Mouse (Mus musculus) layer of hippocampus, adult 8-10 months (tissue): ENCODE measurements at regions not wholly inside any gene's neighbourhood (a gene's known extent, or its start where the extent isn't known, plus 50 kb on each side); places are given as distances from the start of the nearest gene placed in this dataset.
"Not testable (repeated sequence)": the region's sequence is repeated elsewhere in the genome, so short reads cannot be mapped to it uniquely, and the experiment has no call there.

Experiments
- DNase-seq, 2 experiments: peaks; one replicate each; pipeline ENCODE4 v3.0.0; 2022; ENCODE audit warnings: low spot score in 2 of 2

DNA sequence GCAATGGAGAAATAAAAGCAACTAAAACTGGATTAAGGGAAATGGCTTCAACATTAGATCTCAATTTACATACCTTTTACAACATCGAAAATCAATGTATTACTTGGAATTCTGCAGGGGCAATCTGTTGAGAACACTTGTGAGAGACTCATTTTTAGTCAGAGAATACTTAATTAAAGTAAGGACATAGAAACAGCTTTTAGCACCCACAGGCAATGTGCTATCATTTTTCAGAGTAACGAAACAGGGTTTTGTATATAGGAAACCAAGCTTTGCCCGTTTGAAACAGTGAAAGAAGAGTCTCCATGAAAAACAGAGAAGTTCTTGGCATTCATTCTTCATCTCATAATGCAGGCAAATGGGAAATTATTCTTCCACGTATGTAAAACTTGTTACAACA, 196.4 kb downstream of the Tdrd3 start:
- no peak for DNase-seq

DNA sequence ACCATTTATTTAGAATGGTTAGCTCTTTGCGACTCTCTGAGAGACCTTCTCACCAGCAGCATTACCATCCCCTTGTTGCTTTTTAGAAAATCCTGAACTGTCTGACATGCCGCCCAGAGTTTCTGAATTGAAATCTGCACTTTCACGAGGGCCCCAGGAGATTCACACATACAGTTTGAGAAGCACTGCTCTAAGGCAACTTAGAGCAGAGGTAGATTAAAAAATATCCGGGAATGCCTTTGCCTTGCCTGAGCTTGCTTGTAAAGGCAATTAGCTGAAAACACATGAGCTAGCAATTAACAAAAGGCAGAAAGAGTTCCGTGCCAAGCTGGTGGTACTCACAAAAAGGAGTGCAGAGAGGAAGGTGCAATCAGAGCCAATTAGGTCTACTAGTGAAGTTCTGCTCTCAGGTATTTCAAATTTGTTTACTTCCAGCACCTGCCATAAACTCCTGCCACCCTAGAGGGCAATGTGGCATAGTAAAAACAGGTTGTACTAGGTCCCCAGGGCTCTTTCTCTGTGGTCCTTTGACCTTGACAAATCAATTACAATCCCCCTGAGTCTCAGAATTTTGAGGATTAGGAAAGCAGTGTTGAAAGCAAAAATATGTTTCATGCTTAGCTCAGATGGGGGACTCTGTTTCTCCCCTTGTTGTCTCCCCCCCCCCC, 203.1 kb downstream of the Tdrd3 start:
- DNase-seq, result no peak

DNA sequence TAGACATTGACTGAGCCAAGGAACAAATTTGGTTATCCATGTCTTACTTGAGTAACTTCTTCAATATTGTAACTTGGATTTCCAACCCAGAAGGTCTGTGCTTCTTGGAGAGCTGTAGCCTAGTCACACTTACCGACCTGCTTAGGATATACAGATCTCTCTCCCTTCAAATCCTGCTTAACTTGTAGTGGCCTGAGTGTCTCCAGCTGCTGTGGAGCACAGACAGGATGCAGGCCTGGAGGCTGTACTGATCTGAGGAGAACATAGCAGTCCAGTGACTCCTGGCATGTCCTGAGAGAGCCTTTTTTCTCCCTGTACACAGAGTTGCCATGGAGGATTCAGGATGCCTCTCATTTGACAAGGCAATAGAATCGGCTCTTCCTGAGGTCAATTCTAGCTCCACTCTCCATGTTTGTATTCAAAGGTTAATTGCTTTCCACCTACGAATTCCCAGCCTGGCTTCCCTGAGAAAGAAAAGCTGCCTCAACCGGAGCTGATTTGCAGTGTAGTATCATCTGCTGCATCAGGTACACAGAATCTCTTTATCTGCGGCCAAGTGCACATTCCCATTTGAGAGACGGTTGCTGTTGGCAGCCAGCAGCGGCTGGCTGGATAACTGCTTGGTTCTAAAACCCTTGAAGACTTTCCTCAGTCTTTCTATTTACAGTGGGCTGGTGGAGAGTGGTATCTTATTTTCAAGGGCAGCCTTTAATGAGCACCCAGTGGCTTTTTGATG, 214.8 kb downstream of the Tdrd3 start:
- no peak for DNase-seq

DNA sequence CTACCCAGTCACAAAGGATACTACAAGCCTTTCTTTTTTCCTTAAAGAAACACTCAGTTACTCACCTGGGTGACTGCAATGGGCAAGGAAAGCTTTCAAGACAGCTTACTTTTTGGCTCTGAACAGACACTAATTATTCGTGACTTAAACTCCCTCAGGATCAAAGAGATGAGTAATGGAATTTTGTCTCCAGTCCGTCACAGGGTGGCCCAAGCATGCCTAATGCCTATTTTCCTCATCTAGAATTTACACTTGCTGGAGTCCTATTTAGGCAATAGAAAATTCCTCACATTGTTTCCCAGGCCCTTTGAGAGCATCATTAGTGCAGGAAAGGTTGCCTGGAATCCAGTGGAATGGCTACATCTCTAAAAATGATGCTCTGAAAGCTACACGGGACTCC, 218.2 kb downstream of the Tdrd3 start:
- DNase-seq, result no peak

DNA sequence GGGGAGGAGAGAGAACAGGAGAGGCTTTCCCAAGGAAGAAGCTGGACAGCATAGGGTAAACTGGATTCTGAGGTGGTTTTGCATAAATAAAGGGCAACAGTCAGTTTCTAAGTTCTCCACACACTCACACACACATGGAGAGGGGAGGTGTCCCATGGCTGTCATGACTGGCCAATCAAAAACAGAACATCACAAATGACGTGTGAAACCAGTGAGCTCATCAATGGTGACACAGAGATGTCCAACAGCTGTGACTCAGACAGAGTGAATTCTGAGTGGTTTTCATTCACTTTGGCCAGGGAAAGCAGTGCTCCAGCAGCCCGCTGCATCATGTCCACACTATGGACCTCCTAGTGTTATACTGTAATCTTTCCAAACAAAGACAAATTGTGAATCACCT, 220.7 kb downstream of the Tdrd3 start:
- DNase-seq, result no peak

DNA sequence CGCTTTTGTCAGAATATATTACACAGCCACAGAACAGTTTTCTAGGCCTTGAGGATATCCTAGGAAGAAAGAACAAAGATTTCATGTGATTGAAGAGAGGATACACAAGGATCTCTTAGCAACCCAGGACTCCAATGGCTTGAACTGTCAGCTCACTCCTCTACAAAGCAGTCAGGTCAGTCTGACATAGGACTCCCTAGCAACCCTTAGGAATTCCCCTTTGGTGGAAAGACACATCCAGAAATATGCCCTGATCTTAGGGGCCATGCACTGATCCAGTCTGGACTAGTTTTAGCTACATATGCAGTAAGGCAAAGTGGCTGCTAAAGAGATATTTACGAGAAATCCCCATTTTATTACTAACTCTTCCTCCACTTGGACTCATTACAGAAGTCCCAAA, 251.5 kb downstream of the Tdrd3 start:
- DNase-seq, result no peak

DNA sequence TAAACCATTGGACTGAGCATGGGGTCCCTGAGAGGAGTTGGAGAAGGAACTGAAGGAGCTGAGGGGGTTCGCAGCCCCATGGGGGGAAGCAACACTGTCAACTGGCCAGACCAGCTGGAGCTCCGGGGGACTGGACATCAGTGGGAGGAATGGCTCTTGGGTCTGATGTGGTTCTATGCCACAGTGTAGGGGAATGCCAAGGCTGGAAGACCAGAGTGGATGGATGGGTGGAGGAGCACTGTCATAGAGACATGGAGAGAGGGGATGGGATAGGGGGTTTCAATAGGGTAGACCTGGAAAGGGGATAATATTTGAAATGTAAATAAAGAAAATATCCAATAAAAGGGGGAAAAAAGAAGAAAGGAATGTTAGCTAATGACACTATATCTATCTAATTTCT, 253.1 kb downstream of the Tdrd3 start:
- DNase-seq, result no peak

DNA sequence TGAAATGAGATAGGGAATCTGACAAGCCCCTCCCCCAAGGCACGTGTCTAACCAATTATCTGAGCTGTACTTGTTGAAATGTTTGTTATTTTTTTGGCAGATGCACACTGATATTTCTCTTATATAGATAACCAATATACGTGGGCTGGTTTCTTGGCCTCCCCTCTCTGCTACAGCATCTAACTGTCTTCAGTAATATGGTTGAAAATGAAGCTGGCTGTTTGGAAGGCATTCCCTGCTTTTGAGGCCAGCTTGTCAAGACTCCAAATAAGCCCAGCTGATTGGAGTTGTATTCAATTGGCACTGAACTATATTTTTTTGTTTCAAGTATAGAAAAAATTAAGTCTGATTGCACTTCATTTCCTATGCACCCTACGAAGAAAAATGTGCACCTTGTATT, 264.3 kb downstream of the Tdrd3 start:
- DNase-seq, result peak in 1 of 2 experiments; percentile 10

DNA sequence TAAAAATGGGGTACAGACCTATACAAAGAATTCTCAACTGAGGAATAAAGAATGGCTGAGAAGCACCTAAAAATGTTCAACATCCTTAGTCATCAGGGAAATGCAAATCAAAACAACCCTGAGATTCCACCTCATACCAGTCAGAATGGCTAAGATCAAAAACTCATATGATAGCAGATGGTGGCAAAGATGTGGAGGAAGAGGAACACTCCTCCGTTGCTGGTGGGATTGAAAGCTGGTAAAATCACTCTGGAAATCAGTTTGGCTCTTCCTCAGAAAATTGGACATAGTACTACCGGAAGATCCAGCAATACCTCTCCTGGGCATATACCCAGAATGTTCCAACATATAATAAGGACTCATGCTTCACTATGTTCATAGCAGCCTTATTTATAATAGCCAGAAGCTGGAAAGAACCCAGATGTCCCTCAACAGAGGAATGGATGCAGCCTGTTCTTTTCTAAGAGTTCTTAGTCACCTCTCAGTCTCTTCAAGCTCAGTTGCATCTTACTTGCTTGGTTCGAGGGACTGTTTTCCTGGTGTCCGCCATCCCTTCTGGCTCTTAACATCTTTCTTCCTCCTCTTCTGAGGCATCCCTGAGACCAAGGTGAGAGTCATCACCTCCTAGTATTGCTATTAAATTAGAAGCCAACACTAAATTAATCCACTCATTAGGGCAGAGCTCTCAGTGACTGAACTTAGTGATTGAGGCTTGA, 266.8 kb downstream of the Tdrd3 start:
- DNase-seq, result not testable (repeated sequence)

DNA sequence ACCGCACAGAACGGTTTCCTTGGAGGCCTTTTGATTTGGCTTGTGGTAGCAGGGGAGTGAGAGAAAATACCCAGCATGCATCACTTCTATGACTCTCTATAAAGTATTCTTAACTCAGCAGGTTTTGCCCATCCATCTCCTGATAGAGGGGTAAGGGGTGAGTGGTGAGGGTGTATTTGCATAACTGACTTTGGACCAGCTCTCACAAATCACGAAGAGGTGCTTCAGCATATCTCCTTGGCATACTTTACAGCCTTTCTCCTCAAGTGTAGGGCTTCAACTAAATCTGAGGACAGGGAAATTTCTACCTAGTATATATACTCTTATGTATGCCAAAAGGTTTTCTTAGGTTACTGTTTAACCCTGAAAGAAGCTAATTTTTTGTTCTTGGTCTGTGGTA, 273.4 kb downstream of the Tdrd3 start:
- no peak for DNase-seq

DNA sequence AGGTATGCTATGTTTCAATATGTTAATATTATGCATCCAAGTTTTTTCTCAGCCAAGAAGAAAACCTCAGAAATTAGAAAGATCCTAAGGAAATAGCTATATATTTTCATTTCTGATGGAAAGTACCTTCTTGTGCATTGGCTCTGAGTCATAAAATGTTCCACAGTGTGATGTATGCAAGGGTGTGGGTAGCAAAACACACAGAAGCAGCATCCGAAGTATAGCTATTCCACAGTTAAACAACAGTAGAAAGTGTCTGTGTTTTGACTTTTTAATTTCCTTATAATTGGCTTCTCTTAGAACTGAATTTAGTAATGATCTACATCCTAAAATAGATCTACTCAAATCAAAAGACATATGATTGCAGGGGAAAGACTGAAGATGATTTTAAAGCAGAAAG, 320.0 kb downstream of the Tdrd3 start:
- DNase-seq, result no peak

DNA sequence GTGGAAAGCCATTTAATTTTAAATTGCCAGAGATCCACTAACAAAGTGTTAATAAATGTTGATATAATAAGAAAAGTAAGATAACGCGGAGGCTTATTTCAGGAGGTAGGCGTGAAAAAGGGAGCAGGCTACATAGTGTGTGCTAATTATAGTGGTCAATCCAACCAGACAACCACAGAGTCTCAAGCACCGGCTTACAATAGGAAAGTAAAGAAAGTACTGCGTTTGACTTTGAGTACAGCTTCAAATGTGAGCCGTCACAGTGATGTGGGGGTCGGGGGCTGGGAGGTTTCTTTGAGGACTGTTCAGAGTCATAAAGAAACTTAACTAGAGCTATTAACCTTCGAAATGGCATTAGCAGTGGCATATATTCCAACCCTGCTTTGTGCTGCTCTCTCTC, 329.1 kb downstream of the Tdrd3 start:
- DNase-seq, result no peak

DNA sequence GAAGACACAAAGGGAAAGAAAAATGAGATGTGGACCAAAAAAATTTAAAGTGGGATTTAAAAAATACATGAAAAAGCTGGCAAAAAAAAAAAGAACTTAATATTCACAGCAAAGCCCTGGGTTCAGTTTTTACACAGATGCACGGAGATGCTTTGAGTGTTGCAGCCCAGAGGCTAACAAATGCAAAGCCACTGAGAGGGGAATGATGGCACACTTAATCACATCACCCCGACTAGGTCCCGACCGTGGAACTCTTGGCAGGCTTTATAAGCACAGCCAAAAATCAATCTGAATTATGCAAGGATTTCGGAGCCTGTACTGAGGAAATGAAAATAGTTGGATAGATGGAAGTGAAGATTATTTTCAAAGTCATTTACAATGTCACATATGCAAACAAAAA, 329.6 kb downstream of the Tdrd3 start:
- no peak for DNase-seq

DNA sequence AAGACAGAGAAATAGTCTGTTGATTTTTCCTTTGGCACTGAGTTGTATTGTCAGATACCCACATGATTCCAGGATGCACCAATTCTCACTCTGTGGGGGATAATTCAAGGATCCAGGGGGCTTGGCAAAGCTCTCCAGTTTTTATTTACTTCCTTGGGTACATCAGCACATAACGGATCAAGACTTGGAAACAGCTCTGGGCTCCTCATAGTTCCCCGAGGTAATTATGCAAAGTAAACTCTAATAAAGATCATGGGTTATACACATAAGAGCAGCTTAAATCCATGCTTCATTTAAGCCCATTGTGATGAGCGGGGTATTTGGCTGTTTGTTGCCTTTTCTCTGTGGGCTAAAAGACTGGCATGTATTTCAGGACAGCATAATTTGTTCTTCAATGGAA, 332.6 kb downstream of the Tdrd3 start:
- DNase-seq, result no peak

DNA sequence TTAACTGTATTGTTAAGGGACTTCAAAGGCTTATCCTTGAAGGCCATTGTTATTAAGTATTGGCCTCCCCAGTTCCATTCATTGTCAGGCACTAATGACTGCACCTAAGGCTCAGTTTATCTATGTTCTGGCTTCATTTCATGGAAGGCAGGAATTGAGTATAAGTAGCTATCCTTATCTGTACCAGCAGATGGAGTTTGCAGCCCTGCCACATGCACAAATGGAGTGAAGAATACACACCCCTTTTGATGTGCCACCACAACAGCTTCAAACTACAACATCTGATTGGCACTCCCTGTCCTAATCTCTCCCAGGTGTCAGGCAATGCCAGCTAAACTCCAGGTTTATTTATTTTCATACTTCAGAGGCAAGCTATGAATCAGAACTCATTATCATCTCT, 333.3 kb downstream of the Tdrd3 start:
- no peak for DNase-seq

DNA sequence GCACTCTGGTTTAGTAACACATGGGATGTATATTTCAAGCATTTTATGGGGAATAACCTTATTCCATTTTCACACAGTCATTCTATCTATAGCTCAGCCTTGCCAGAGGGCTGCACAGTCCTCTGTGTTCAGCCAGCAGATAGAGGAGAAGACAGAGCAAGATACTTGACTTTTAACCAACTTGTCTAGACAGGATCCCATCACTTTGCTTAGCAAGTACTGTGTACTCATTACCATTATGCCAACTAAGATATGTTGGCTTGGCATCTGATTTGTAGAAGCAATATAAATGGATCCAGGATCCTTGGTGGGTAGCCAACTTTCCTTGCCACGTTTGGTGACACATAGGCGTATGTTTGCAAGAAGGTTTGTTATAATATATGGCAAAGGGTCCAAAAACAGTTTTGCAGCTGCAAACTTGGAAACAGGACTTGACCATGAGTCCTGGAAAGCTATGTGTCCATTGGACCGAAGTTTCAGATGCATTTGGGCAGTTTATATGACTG, 334.3 kb downstream of the Tdrd3 start:
- no peak for DNase-seq

DNA sequence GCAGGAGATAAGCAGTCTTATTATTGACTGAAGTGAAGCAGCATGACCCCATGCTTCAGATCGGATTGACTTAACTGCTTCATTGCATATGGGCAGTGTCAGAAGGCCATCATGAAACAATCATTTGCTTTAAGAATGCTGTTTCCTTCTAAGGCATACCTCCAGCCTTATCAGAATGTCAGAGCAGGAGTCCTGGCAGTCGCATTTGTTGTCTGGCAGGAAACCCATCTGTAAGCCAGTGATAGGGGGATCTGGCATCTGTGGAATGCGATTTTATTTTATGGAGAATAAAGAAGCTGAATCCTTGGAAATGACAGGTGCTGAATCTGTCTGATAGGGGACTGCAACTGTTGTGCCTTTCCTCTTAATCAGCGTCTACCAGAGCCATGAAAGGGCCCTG, 338.3 kb downstream of the Tdrd3 start:
- no peak for DNase-seq

DNA sequence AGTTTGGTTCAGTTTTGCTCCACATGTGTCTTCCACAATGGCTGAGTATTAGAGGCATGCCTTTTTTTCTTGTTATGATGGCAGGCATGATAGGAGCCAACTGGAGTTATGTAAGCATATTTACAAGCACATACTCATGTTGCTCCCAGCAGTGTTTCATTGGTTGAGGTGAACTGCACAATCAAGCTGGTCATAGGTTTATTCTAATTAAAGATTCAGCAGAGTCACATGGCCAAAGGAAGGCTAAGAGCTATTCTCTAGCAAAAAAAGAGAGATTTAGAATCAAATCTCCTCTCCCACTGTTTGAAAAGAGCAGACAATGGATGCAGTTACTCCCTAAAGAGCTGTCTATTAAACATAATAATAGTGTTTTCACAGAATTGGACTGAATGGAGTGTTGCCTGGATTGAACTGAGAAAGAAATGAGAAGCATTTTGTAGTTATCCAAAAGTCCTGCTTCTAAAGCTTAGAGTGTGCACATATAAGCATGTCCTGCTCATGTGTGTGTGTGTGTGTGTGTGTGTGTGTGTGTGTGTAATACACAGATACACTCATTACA, 359.0 kb downstream of the Tdrd3 start:
- no peak for DNase-seq

DNA sequence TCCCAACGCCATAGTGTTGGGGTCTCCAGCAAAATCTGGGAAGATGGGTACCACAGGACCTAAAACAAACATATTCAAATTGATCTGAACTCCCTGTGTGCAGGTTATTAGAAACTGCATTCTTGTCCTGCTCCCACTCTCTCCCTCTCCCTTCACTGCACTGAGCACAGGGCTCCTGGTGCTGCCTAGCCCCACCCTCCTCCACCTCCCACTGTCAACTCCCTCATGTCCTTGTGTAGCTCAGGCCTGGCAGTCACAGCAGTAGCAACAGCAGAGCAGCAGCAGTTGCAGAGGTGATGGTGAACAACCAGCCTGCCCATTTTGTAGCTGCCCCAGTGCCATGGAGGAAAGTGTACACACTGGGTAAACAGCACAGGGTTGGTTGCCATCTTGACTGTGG, 383.4 kb downstream of the Tdrd3 start:
- no peak for DNase-seq

DNA sequence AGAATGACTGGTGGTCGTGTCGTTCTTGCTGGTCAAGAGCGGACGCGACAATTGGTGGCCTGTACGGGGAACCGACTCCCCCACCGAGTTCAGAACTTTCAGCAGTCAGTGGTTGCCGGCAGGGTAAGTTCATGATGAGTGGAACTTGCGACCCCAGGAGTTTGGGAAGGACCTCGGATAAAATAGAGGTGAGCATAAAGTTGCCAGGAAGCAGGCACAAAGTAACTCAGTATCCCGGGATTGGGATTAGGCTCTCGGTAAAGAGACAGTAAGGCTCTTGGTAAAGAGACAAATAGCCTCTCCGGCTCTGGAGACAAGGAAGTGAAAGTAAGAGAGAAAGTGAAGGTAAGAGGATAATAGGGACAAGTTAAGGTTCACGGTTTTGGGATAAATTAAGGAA, 393.2 kb downstream of the Tdrd3 start:
- DNase-seq, result peak in 1 of 2 experiments; percentile 5

DNA sequence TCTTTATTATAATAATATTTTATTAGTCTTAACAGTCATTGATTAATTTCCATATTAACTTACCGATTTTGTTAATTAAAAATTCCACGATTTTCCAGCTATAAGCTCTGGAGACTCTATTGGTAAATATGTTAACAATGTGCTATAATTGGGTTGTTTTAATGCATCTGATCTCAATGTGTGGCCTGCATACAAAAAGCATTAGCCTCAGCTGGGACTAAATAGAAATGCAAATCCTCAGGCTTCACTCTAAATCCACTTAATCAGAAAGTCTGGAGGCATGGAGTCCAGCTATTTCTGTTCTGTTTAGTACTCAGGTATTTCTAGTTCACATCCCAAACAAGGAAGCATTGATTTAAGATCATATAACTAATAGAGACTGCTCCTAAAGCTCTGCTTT, 427.7 kb downstream of the Tdrd3 start:
- no peak for DNase-seq

DNA sequence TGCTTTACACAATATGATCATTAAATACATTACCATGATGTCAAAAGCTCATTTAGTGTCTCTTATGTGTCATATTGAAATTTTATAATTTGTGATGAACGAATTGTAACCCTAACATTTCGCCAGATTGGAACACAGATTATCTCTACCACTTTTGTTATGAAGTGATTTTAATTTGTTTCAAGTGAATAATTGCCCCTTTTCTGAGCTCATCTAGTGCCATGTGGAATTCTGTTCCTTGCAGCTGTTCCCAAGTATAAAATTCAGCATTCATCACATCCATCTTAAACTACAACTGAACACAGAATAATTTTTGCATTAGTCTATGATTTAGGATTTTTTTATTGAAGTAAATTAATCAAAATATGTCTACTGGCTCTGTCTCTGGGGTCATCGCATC, 445.0 kb downstream of the Tdrd3 start:
- DNase-seq, result peak in 1 of 2 experiments; percentile 8
